Mouse (Mus musculus): ENCODE measurements at regions not wholly inside any gene's neighbourhood (a gene's known extent, or its start where the extent isn't known, plus 50 kb on each side); places are given as distances from the start of the nearest gene placed in this dataset.

DNA sequence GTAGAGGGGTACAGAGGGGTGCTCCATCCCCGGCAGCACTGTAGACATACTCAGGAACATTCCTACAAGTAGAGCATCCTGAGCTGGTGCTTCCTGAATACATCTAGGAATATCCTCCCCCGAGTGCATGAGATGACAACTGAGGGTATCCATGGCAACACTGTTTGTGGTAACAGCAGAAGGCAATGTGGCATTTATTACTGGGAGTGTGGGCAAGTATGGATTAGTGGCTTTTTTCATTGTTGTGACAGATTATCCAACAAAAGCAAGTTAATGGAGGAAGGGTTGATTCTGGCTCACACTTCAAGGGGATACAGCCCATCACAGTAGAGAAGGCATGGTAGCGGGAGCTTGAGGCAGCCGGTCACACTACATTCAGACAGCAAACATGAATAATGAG is 114.0 kb upstream of the Nxpe4 start:
- TF ChIP-seq POLR2A (IDR thresholded peaks at IDR 0.05; ENCODE audit: borderline replicate concordance, insufficient read depth, low read length) (no peak), CTCF (IDR thresholded peaks at IDR 0.05; ENCODE audit: borderline replicate concordance, insufficient read depth, low read depth, low read length) (no peak)

All from cerebellum, adult 2 months (tissue).